Mouse (Mus musculus) heart, postnatal 0 days (tissue): ENCODE data around the gene Hes2. TPM values are rescaled to one million over a fixed set of nuclear protein-coding genes. Genes with fewer than 3 reads are reported as not detected.

ENCODE experiments used
- ATAC-seq: fragments of 200-750 bp; cut with Nextera tagmentation; 2 replicates; pipeline ENCODE4 v1.8.0; 2017; ENCODE audit warnings: low read depth, moderate number of reproducible peaks, moderate library complexity; ENCODE audit not compliant: insufficient read depth
- DNase-seq: peaks from one replicate; pipeline ENCODE4 v3.0.0-alpha.2; 2016; ENCODE audit warnings: low spot score
- H3K27ac ChIP-seq: fragments of 300-500 bp; sonication (generic); 2 replicates; pipeline ENCODE4 v1.5.1; 2014; ENCODE audit warnings: low read depth, mild to moderate bottlenecking
- H3K27me3 ChIP-seq: fragments of 300-500 bp; sonication (generic); 2 replicates; pipeline ENCODE4 v1.6.1; 2014; ENCODE audit warnings: low read length, mixed read lengths; ENCODE audit not compliant: control insufficient read depth, insufficient read depth
- H3K36me3 ChIP-seq: fragments of 300-500 bp; sonication (generic); replicated peaks from 2 replicates; pipeline ENCODE4 v1.6.1; 2014; ENCODE audit warnings: low read length, mixed read lengths; ENCODE audit not compliant: control insufficient read depth, insufficient read depth
- H3K4me1 ChIP-seq: fragments of 300-500 bp; sonication (generic); 2 replicates; pipeline ENCODE4 v1.6.1; 2014; ENCODE audit warnings: antibody characterized with exemption; ENCODE audit not compliant: control insufficient read depth, insufficient read depth
- H3K4me2 ChIP-seq: fragments of 300-500 bp; sonication (generic); 2 replicates; pipeline ENCODE4 v1.6.1; 2014; ENCODE audit warnings: low read depth, mild to moderate bottlenecking, low read length, moderate library complexity
- H3K4me3 ChIP-seq: fragments of 300-500 bp; sonication (generic); 2 replicates; pipeline ENCODE4 v1.5.1; 2014; ENCODE audit warnings: low read depth, low read length
- H3K9ac ChIP-seq: fragments of 300-500 bp; sonication (generic); replicated peaks from 2 replicates; pipeline ENCODE4 v1.6.1; 2014; ENCODE audit warnings: low read depth, low read length, mixed read lengths
- H3K9me3 ChIP-seq: fragments of 300-500 bp; sonication (generic); replicated peaks from 2 replicates; pipeline ENCODE4 v1.6.1; 2016; ENCODE audit warnings: low read length; ENCODE audit not compliant: control insufficient read depth
- CTCF ChIP-seq: IDR thresholded peaks from 2 replicates; pipeline ENCODE4 v1.5.1; 2016; ENCODE audit warnings: antibody characterized with exemption, control low read depth, low read depth
- EP300 ChIP-seq: IDR thresholded peaks from 2 replicates; pipeline ENCODE4 v1.6.1; 2016; ENCODE audit warnings: antibody characterized with exemption, low read depth
- WGBS: fragments of 180-500 bp; shearing (Covaris S2); extraction: QIAGEN DNeasy Blood & Tissue Kit; methylation state at CpG from one replicate; pipeline ENCODE4 v1.1.7; 2014; 5-methylcytosine and 5-hydroxymethylcytosine counted together
- polyA plus RNA-seq: library from polyadenylated mRNA; unstranded; fragments of >200 nt; fragmentation: Nextera tagmentation; extraction: Ambion mirVana; gene quantifications from 2 replicates; pipeline ENCODE4 v1.2.1, GENCODE M21; 2015
- total RNA-seq: library from RNA; depleted of rRNA; stranded (reverse); fragments of >200 nt; gene quantifications from 2 replicates; pipeline ENCODE4 v1.2.3, GENCODE M21; 2014; ENCODE audit warnings: low replicate concordance

Gene Hes2
- total and polyA plus RNA-seq, 2 experiments from 2014 or later = not detected

- Histone ChIP-seq H3K9ac (no peak overlapping the region), H3K4me1 (peaks cover 6% of the 10 kb centered on the region; the same call in 1 of the 2 replicates), H3K9me3 (no peaks in the 10 kb centered on the region), H3K27ac (no peak overlapping the region), H3K27me3 (peaks cover 16% of the 10 kb centered on the region), H3K36me3 (no peaks in the 10 kb centered on the region), H3K4me2 (no peak overlapping the region), H3K4me3 (no peak overlapping the region)
- TF ChIP-seq EP300 = no peak
- peak; percentile 61 for TF ChIP-seq CTCF
- 29% methylated on average over 6 of the region's 6 CpGs for WGBS
- ATAC-seq = no peak
- DNase-seq = peak; percentile 48
These were observed 18.2 kb upstream of the Hes2 start for GRCm38 (mm10) chr4:152140441-152140840.

DNA sequence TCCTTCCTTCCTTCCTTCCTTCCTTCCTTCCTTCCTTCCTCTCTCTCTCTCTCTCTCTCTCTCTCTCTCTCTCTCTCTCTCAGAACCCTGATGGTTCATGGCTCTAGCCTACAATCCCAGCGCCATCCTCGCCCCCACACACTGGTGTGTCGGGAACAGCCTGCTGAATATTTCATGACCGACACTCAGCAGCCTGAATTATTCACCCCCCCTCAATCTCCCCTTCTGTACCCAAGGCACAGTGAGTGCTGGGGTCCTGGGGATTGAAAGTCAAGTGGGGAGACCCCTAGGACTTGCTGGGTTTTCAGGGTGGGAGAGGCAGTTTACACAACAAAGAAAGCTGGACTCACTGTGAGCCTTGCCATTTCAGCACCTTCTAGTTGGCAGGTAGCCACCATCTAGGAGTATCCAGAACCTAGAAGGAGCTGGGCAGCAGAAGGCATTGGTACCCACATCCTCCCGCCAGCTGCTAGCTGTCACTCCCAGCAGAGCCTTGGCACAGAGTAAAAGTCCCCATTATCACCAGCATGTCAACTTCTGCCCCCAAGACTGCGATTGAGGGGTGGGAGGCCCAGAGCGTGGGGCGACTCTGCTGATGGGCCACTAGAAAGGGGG lies 17.0 kb upstream of the Hes2 start:
- DNase-seq = no peak
- Histone ChIP-seq H3K9me3 (no peaks in the 10 kb centered on the region), H3K36me3 (no peaks in the 10 kb centered on the region), H3K4me2 (no peak overlapping the region), H3K9ac (no peak overlapping the region), H3K4me1 (peaks cover 6% of the 10 kb centered on the region; the same call in 1 of the 2 replicates), H3K27ac (no peak overlapping the region), H3K4me3 (no peak overlapping the region), H3K27me3 (peaks cover 17% of the 10 kb centered on the region)
- WGBS = 60% methylated on average over 8 of the region's 8 CpGs
- TF ChIP-seq EP300 (no peak), CTCF (no peak)
- no peak for ATAC-seq

GRCm38 (mm10) chr4:152143632-152144031 lies 15.0 kb upstream of the Hes2 start:
- no peak for DNase-seq
- ATAC-seq = no peak
- Histone ChIP-seq H3K4me1 (peaks cover 5% of the 10 kb centered on the region; the same call in 1 of the 2 replicates), H3K27ac (no peak overlapping the region), H3K36me3 (no peaks in the 10 kb centered on the region), H3K4me2 (no peak overlapping the region), H3K9ac (no peak overlapping the region), H3K27me3 (peaks cover 24% of the 10 kb centered on the region), H3K9me3 (no peaks in the 10 kb centered on the region), H3K4me3 (no peak overlapping the region)
- TF ChIP-seq CTCF = no peak; the same call in 1 of the 2 replicates
- TF ChIP-seq EP300 = no peak
- 21% methylated on average over 1 of the region's 1 CpGs for WGBS

- TF ChIP-seq CTCF (no peak), EP300 (no peak)
- no peaks in the 10 kb centered on the region for H3K9me3 ChIP-seq
- H3K4me2 ChIP-seq = no peak overlapping the region
- no peaks in the 10 kb centered on the region for H3K4me1 ChIP-seq
- no peak overlapping the region for H3K4me3 ChIP-seq
- H3K9ac ChIP-seq = no peak overlapping the region
- no peak for ATAC-seq
- no peak overlapping the region for H3K27ac ChIP-seq
- no peak for DNase-seq
- H3K27me3 ChIP-seq = peaks cover 23% of the 10 kb centered on the region
- 59% methylated on average over 10 of the region's 10 CpGs for WGBS
- H3K36me3 ChIP-seq = no peaks in the 10 kb centered on the region
These were observed 13.2 kb upstream of the Hes2 start for GRCm38 (mm10) chr4:152145473-152145872.

DNA sequence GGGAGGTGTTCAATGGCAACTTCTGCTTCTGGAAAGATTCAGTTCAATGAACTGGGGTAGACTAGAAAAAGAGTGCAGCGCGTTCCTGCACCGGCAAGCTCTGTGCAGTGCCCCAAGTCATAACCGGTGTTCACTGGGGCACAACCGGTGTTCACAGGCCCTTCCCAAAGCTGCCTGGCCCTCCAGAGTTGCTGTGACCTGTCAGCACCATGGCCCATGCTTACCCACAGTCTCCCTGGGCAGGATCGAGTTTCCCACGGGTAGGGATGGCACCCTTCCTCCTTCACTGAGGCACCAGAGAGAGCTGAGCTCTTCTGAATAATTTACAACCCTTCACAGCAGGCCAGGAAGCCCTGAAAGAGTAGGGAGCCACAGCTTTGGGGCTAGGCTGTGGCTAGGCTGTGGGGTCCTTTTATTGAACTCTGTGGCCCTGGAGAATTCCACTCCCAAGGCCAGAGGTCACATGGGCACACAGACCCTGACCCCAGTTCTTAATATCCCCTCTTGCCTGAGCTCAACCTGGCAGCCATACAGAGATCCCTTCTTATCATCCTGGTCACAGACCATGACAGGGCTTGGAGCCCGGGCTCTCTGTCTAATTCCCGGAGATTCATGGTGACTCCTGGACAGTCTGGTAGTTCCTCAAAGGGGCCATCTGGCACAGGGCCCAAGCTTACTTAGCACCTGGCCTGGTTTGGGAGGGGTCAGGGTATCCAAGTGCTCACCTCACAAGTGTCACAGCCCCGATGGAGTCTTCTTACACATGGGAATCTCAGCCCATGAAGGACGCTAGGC lies 12.4 kb upstream of the Hes2 start:
- H3K9me3 ChIP-seq = no peaks in the 10 kb centered on the region
- H3K27ac ChIP-seq = no peak overlapping the region
- 60% methylated on average over 11 of the region's 11 CpGs for WGBS
- no peak overlapping the region for H3K4me2 ChIP-seq
- H3K4me3 ChIP-seq = no peak overlapping the region
- H3K27me3 ChIP-seq = peaks cover 24% of the 10 kb centered on the region
- ATAC-seq (no peak), DNase-seq (no peak)
- no peaks in the 10 kb centered on the region for H3K4me1 ChIP-seq
- no peak for TF ChIP-seq EP300
- no peak for TF ChIP-seq CTCF
- no peak overlapping the region for H3K9ac ChIP-seq
- no peaks in the 10 kb centered on the region for H3K36me3 ChIP-seq
